Mouse (Mus musculus) cortical plate, adult 2 months (tissue): ENCODE results near the gene Cc2d2b.

ENCODE experiments used
- CTCF ChIP-seq: fragments of 200-500 bp; IDR thresholded peaks from 2 replicates; pipeline ENCODE4 v1.5.1; 2011; ENCODE audit warnings: mild to moderate bottlenecking, control low read depth, low read length; ENCODE audit not compliant: insufficient read depth; ENCODE audit errors: extremely low read depth
- POLR2A ChIP-seq: fragments of 200-500 bp; IDR thresholded peaks from 2 replicates; pipeline ENCODE4 v1.6.1; 2011; ENCODE audit warnings: mild to moderate bottlenecking, low read length, control low read depth; ENCODE audit not compliant: insufficient read depth; ENCODE audit errors: extremely low read depth

DNA sequence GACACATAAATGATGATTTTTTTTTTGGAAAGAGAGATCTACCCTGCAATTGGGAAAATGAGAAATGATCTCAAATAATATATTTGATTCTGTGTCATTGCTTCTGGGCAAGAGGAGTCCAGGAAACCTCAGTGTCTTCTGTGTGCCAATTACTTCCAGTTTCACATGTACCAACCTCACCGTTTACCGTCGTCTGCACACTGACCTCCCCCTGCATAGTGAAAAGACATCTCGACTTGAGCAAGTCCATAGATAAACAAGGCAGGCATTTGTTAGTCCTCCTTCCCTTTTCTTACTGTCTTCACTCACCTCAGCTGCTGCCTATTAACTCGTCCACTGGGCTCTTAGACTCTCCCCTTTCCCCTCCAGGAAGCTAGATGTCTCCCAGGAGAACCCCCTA is 77.1 kb downstream of the Cc2d2b start:
- TF ChIP-seq CTCF (no peak), POLR2A (no peak)
